Mouse (Mus musculus): ENCODE measurements around the gene Zbed6. TPM values are rescaled to one million over a fixed set of nuclear protein-coding genes. Genes with fewer than 3 reads are reported as not detected.
"Not testable (repeated sequence)": the region's sequence is repeated elsewhere in the genome, so short reads cannot be mapped to it uniquely, and the experiment has no call there.

Gene Zbed6
- polyA plus RNA-seq, 1 experiment from 2014 or later: not detected

DNA sequence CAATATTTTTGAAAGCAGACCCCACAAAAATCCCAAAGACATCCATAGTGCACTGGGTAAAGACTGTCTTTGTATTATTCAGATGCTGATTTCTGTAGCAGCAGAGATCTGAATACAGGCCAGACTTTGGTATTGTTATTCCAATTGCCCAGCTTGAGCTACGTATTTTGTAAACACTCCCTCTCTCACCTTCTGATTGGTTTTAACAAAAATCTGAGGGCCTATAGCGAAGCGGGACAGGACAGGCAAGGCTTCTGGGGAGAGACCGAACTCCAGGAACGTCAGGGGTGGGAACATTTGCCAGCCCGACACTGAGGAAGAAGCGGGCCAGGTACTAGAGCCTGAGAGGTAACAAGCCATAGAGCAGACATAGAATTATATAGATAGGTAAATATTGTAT, 7.0 kb upstream of the Zbed6 start:
- Histone ChIP-seq H3K36me3 (ENCODE audit: control insufficient read depth, insufficient read depth) (no peaks in the 10 kb centered on the region), H3K4me2 (ENCODE audit: low read depth, low read length) (no peak overlapping the region), H3K9me3 (replicated peaks; ENCODE audit: control insufficient read depth, low read length) (no peaks in the 10 kb centered on the region), H3K27ac (ENCODE audit: low read length) (no peak overlapping the region), H3K9ac (ENCODE audit: low read depth, low read length) (no peak overlapping the region), H3K27me3 (ENCODE audit: control insufficient read depth, insufficient read depth, low read depth, low read length) (no peaks in the 10 kb centered on the region), H3K4me3 (ENCODE audit: low read depth, low read length) (no peak overlapping the region), H3K4me1 (ENCODE audit: control insufficient read depth, low read depth, low read length) (no peaks in the 10 kb centered on the region)
- 80% methylated on average over 7 of the region's 7 CpGs for WGBS (ENCODE audit: insufficient replicate concordance)
- no peak for ATAC-seq (ENCODE audit: low read depth)

DNA sequence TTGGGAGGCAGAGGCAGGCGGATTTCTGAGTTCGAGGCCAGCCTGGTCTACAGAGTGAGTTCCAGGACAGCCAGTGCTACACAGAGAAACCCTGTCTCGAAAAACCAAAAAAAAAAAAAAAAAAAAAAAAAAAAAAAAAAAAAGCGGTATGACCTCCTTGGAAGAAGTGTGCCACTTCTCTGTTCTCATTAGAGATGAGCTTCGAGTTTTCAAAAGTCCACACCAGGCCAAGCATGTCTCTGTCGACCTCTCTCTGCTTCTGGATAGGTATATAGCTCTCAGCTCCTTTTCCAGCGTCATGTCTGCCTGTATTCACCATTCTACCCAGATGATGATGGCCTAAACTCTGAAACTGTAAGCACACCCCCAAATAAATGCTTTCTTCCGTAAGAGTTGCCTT, 5.0 kb upstream of the Zbed6 start:
- H3K27me3 ChIP-seq (ENCODE audit: control insufficient read depth, insufficient read depth, low read depth, low read length); H3K36me3 ChIP-seq (ENCODE audit: control insufficient read depth, insufficient read depth); H3K4me1 ChIP-seq (ENCODE audit: control insufficient read depth, low read depth, low read length); ATAC-seq (ENCODE audit: low read depth); H3K4me3 ChIP-seq (ENCODE audit: low read depth, low read length); H3K27ac ChIP-seq (ENCODE audit: low read length); H3K9ac ChIP-seq (ENCODE audit: low read depth, low read length); H3K9me3 ChIP-seq (replicated peaks; ENCODE audit: control insufficient read depth, low read length): not testable (repeated sequence)
- H3K4me2 ChIP-seq (ENCODE audit: low read depth, low read length): 0 out of 2 replicates have a peak overlapping the region, but pooled peaks have one; percentile 7
- 72% methylated on average over 5 of the region's 8 CpGs for WGBS (ENCODE audit: insufficient replicate concordance)

DNA sequence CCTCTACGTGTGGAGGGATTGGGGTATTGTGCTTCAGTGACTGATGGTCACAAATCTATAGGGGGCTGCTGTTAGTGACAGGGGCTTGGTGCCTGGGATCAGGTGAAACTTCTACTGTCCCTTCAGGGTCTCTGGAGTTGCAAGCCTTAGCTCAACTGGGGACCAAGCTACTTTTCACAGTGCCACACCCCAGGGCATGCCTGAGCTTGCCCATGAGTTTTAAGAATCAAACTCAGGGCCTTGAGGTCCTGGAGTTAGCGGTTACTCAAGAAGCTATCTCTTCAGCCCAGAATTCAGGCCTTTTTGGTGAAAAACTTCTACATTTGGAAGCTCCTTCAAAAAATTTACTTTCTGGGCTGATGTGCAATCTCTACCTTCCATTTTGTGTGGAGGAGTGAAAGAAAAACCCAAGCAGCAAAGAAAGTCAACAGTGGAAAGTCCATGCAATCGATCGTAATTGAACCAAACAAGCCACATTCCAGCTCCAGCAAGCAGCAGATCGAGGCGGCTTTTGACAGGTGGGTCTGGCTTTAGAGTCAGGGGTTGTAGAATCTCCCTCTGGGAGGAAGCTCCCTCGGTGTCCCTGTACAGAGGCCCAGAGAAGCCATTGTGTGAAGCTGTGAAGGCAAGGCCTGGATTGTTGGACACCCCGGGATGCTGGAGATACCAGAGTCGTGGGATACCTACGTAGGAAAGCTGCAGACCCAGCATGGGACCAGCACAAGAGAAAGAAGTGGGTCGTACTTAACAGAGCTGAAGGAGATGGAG, 3.7 kb upstream of the Zbed6 start:
- Histone ChIP-seq H3K27ac (ENCODE audit: low read length) (peak overlapping the region; percentile 54), H3K9me3 (replicated peaks; ENCODE audit: control insufficient read depth, low read length) (no peaks in the 10 kb centered on the region), H3K4me2 (ENCODE audit: low read depth, low read length) (peak overlapping the region; percentile 10), H3K9ac (ENCODE audit: low read depth, low read length) (no peak overlapping the region), H3K27me3 (ENCODE audit: control insufficient read depth, insufficient read depth, low read depth, low read length) (no peaks in the 10 kb centered on the region), H3K4me3 (ENCODE audit: low read depth, low read length) (peak overlapping the region; percentile 23), H3K36me3 (ENCODE audit: control insufficient read depth, insufficient read depth) (no peaks in the 10 kb centered on the region), H3K4me1 (ENCODE audit: control insufficient read depth, low read depth, low read length) (peaks cover 7% of the 10 kb centered on the region)
- ATAC-seq (ENCODE audit: low read depth): no peak
- WGBS (ENCODE audit: insufficient replicate concordance): 50% methylated on average over 11 of the region's 11 CpGs

DNA sequence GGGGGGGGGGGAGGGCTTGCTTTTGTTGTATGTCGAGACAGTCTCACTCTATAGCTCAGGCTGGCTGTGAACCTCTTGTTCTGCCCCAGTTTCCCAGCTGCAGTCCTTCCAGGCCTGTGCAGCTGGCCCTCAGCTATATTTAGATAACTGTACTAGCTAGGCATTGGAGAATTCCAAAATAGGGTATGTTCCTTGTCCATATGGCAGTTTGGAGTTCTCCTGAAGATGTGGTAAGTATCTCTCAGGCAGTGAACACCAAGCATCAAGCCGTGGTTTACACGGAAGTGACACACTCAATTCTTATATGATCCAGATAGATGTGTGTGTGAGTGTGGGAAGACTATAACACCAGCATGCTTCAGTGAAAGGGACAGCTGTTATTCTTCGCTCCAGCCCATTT, 2.7 kb upstream of the Zbed6 start:
- H3K4me3 ChIP-seq (ENCODE audit: low read depth, low read length): no peak overlapping the region
- H3K4me2 ChIP-seq (ENCODE audit: low read depth, low read length): no peak overlapping the region
- no peak overlapping the region for H3K27ac ChIP-seq (ENCODE audit: low read length)
- H3K27me3 ChIP-seq (ENCODE audit: control insufficient read depth, insufficient read depth, low read depth, low read length): no peaks in the 10 kb centered on the region
- no peaks in the 10 kb centered on the region for H3K9me3 ChIP-seq (replicated peaks; ENCODE audit: control insufficient read depth, low read length)
- H3K36me3 ChIP-seq (ENCODE audit: control insufficient read depth, insufficient read depth): peaks cover 5% of the 10 kb centered on the region
- H3K4me1 ChIP-seq (ENCODE audit: control insufficient read depth, low read depth, low read length): peaks cover 11% of the 10 kb centered on the region
- ATAC-seq (ENCODE audit: low read depth): no peak
- 80% methylated on average over 4 of the region's 4 CpGs for WGBS (ENCODE audit: insufficient replicate concordance)
- no peak overlapping the region for H3K9ac ChIP-seq (ENCODE audit: low read depth, low read length)

DNA sequence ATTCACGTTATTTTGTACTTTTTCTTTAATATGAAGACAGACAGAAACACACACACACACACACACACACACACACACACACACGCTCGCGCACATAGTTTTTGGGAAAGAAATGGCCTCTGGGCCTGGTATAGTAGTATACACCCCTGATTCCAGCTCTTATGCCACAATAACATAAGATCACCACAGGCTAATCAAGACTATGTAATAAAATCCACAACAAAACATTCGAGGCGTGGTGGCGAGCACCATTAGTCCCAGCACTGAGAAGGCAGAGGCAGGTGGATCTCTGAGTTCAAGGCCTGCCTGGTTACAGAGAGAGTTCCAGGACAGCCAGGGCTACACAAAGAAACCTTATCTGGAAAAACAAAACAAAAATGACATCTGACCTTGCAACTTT, 2.3 kb upstream of the Zbed6 start:
- no peak overlapping the region for H3K4me2 ChIP-seq (ENCODE audit: low read depth, low read length)
- no peak overlapping the region for H3K9ac ChIP-seq (ENCODE audit: low read depth, low read length)
- peaks cover 10% of the 10 kb centered on the region for H3K36me3 ChIP-seq (ENCODE audit: control insufficient read depth, insufficient read depth)
- H3K4me1 ChIP-seq (ENCODE audit: control insufficient read depth, low read depth, low read length): peaks cover 16% of the 10 kb centered on the region
- no peak overlapping the region for H3K27ac ChIP-seq (ENCODE audit: low read length)
- H3K4me3 ChIP-seq (ENCODE audit: low read depth, low read length): no peak overlapping the region
- H3K9me3 ChIP-seq (replicated peaks; ENCODE audit: control insufficient read depth, low read length): no peaks in the 10 kb centered on the region
- ATAC-seq (ENCODE audit: low read depth): no peak
- H3K27me3 ChIP-seq (ENCODE audit: control insufficient read depth, insufficient read depth, low read depth, low read length): no peaks in the 10 kb centered on the region
- WGBS (ENCODE audit: insufficient replicate concordance): 86% methylated on average over 7 of the region's 7 CpGs

DNA sequence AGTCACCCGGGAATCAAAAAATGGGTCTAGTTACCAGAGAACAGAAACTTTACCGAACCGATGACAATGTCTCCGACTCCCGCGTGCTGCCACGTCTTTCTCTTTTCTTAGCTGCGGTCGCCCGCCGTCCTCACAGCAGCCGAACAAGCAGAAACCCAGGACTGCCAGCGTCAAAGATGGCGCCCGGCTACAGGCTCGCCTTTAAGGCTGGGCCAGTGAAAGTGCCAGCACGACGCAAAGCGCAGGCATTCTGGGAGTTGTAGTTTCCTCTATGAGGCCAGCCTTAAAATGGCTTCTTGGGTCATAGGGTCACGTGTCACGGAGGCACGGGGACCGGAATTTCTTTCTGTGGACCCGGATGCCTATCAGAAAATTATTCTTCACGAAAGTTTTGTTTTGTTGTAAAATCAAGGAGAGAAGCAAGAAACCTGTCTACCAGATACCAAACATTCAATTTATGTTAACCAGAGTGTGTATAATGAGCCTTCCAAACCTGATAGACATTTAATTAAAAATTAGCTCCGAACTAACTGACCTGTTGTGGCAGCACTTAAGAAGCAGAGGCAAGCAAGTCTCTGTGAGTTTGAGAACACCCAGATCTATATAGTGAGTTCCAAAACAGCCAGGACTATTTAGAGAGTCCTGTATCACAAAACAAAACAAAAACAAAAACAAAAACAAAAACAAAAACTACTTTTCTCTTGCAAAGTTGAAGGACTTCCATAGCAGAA, 683 bp upstream of the Zbed6 start, which contains the start of gene Gm38394:
Gene Gm38394 (minus strand): TSS at position 116 of the 731 bp plus-strand sequence.
- Histone ChIP-seq H3K9ac (ENCODE audit: low read depth, low read length) (peak within 1 kb of the TSS; percentile 79), H3K27me3 (ENCODE audit: control insufficient read depth, insufficient read depth, low read depth, low read length) (no peaks in the 10 kb centered on the region), H3K27ac (ENCODE audit: low read length) (peak within 1 kb of the TSS; percentile 77), H3K4me2 (ENCODE audit: low read depth, low read length) (peak within 1 kb of the TSS; percentile 79), H3K9me3 (replicated peaks; ENCODE audit: control insufficient read depth, low read length) (no peaks in the 10 kb centered on the region), H3K36me3 (ENCODE audit: control insufficient read depth, insufficient read depth) (peaks cover 17% of the 10 kb centered on the region), H3K4me3 (ENCODE audit: low read depth, low read length) (peak within 1 kb of the TSS; percentile 73), H3K4me1 (ENCODE audit: control insufficient read depth, low read depth, low read length) (peaks cover 21% of the 10 kb centered on the region)
- 2% methylated on average over 26 of the region's 26 CpGs for WGBS (ENCODE audit: insufficient replicate concordance)
- ATAC-seq (ENCODE audit: low read depth): peak; percentile 99

DNA sequence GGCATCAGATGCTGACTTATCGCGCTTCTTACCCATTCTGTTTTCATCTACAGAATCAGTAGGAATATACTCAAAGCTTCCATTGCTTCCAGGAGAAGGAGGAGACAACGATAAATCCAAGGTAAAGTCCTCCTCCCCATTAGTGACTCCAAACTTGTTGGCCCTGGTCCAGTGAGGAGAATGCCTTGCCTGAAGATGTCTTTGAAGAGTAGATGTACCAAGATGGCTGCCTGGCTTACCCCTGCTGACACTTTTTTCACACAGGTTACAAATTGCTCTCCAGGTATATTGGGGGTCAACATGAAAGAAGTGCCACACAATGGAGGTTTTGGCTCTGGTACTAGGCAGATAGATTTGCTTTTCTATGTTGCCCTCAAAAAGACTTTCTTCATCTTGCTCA, 1.8 kb downstream of the Zbed6 start:
- Histone ChIP-seq H3K27me3 (ENCODE audit: control insufficient read depth, insufficient read depth, low read depth, low read length) (no peaks in the 10 kb centered on the region), H3K9ac (ENCODE audit: low read depth, low read length) (no peak overlapping the region), H3K9me3 (replicated peaks; ENCODE audit: control insufficient read depth, low read length) (no peaks in the 10 kb centered on the region), H3K4me3 (ENCODE audit: low read depth, low read length) (no peak overlapping the region), H3K4me2 (ENCODE audit: low read depth, low read length) (no peak overlapping the region), H3K4me1 (ENCODE audit: control insufficient read depth, low read depth, low read length) (peaks cover 21% of the 10 kb centered on the region), H3K36me3 (ENCODE audit: control insufficient read depth, insufficient read depth) (peaks cover 17% of the 10 kb centered on the region), H3K27ac (ENCODE audit: low read length) (no peak overlapping the region)
- WGBS (ENCODE audit: insufficient replicate concordance): 90% methylated on average over 3 of the region's 3 CpGs
- no peak for ATAC-seq (ENCODE audit: low read depth)

DNA sequence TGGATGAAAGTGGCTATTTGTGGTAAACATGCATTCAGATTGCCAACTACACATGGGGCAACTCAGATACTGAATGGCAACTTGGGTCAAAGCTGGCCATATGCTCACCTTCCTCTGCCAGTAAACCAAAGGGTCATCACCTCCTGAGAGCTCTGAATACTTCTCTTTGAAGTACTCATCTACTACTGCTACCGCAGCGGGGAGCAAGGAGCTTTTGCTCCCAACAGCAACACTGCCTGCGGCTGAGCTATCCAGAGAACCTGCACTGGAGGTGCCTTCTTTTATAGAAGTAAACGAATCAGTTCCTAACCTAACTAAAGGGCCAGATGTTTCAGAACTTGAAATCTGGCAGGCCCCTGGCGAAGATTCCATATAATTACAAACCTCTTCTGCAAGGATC, 3.9 kb downstream of the Zbed6 start:
- no peaks in the 10 kb centered on the region for H3K9me3 ChIP-seq (replicated peaks; ENCODE audit: control insufficient read depth, low read length)
- ATAC-seq (ENCODE audit: low read depth): no peak
- no peak overlapping the region for H3K4me3 ChIP-seq (ENCODE audit: low read depth, low read length)
- no peak overlapping the region for H3K4me2 ChIP-seq (ENCODE audit: low read depth, low read length)
- peaks cover 17% of the 10 kb centered on the region for H3K36me3 ChIP-seq (ENCODE audit: control insufficient read depth, insufficient read depth)
- WGBS (ENCODE audit: insufficient replicate concordance): 84% methylated on average over 5 of the region's 5 CpGs
- H3K4me1 ChIP-seq (ENCODE audit: control insufficient read depth, low read depth, low read length): peaks cover 21% of the 10 kb centered on the region
- H3K27ac ChIP-seq (ENCODE audit: low read length): no peak overlapping the region
- H3K27me3 ChIP-seq (ENCODE audit: control insufficient read depth, insufficient read depth, low read depth, low read length): no peaks in the 10 kb centered on the region
- no peak overlapping the region for H3K9ac ChIP-seq (ENCODE audit: low read depth, low read length)

DNA sequence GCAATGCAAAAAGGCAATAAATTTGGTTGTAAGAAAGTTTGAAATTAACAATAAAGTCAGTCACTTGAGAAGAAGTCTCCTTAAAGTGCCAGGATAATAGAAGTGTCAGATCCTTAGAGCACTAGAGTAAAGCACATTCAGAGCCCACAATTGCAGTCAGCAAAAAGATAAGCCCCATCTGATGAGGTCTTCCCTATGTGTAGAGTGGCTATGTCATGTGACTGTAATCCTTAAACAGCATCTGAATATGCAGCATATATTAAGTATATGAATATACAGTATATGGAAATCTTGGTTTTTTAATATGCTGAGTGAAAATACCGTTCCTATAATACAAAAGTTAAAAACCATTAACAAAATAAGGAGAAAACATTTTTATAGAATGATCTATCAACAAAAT, 7.7 kb downstream of the Zbed6 start:
- peaks cover 8% of the 10 kb centered on the region for H3K36me3 ChIP-seq (ENCODE audit: control insufficient read depth, insufficient read depth)
- no peak for ATAC-seq (ENCODE audit: low read depth)
- peaks cover 6% of the 10 kb centered on the region for H3K4me1 ChIP-seq (ENCODE audit: control insufficient read depth, low read depth, low read length)
- no peak overlapping the region for H3K27ac ChIP-seq (ENCODE audit: low read length)
- no peaks in the 10 kb centered on the region for H3K9me3 ChIP-seq (replicated peaks; ENCODE audit: control insufficient read depth, low read length)
- WGBS (ENCODE audit: insufficient replicate concordance): 81% methylated on average over 1 of the region's 1 CpGs
- no peak overlapping the region for H3K4me2 ChIP-seq (ENCODE audit: low read depth, low read length)
- no peaks in the 10 kb centered on the region for H3K27me3 ChIP-seq (ENCODE audit: control insufficient read depth, insufficient read depth, low read depth, low read length)
- no peak overlapping the region for H3K4me3 ChIP-seq (ENCODE audit: low read depth, low read length)
- H3K9ac ChIP-seq (ENCODE audit: low read depth, low read length): no peak overlapping the region

All from liver, embryonic 16.5 days (tissue).